Mouse (Mus musculus): Measurements from ENCODE around the gene Slc7a10.

Slc7a10 gene

GRCm38 (mm10) chr7:35171867-35172382 lies 14.3 kb upstream of the Slc7a10 start:
- DNase-seq (ENCODE audit: extremely low read depth, insufficient read length, low spot score), result peak; percentile 57

GRCm38 (mm10) chr7:35172519-35172918 lies 13.7 kb upstream of the Slc7a10 start:
- DNase-seq (ENCODE audit: extremely low read depth, insufficient read length, low spot score), result no peak

GRCm38 (mm10) chr7:35175533-35175932 lies 10.7 kb upstream of the Slc7a10 start:
- DNase-seq (ENCODE audit: extremely low read depth, insufficient read length, low spot score), result no peak

- DNase-seq (ENCODE audit: extremely low read depth, insufficient read length, low spot score), result peak; percentile 18
These were observed 9.5 kb upstream of the Slc7a10 start for GRCm38 (mm10) chr7:35176412-35177381.

- no peak for DNase-seq (ENCODE audit: extremely low read depth, insufficient read length, low spot score)
These were observed 1.1 kb upstream of the Slc7a10 start for GRCm38 (mm10) chr7:35184833-35185724.

GRCm38 (mm10) chr7:35189699-35190098 lies 3.5 kb downstream of the Slc7a10 start:
- no peak for DNase-seq (ENCODE audit: extremely low read depth, insufficient read length, low spot score)

GRCm38 (mm10) chr7:35191276-35191675 lies 5.1 kb downstream of the Slc7a10 start:
- no peak for DNase-seq (ENCODE audit: extremely low read depth, insufficient read length, low spot score)

GRCm38 (mm10) chr7:35197022-35197421 lies 10.8 kb downstream of the Slc7a10 start:
- DNase-seq (ENCODE audit: extremely low read depth, insufficient read length, low spot score), result no peak

GRCm38 (mm10) chr7:35198981-35199754 lies 13.0 kb downstream of the Slc7a10 start:
- no peak for DNase-seq (ENCODE audit: extremely low read depth, insufficient read length, low spot score)

GRCm38 (mm10) chr7:35199755-35200154 lies 13.6 kb downstream of the Slc7a10 start:
- no peak for DNase-seq (ENCODE audit: extremely low read depth, insufficient read length, low spot score)

GRCm38 (mm10) chr7:35211791-35212190 lies 25.6 kb downstream of the Slc7a10 start:
- DNase-seq (ENCODE audit: extremely low read depth, insufficient read length, low spot score), result no peak

GRCm38 (mm10) chr7:35214442-35215222 lies 28.4 kb downstream of the Slc7a10 start:
- no peak for DNase-seq (ENCODE audit: extremely low read depth, insufficient read length, low spot score)

GRCm38 (mm10) chr7:35215225-35215624 lies 29.0 kb downstream of the Slc7a10 start, which contains the start of gene Lrp3:
Lrp3 (minus strand) TSS chr7:35215498.
- DNase-seq (ENCODE audit: extremely low read depth, insufficient read length, low spot score), result no peak

- DNase-seq (ENCODE audit: extremely low read depth, insufficient read length, low spot score), result no peak
These were observed 29.5 kb downstream of the Slc7a10 start for GRCm38 (mm10) chr7:35215731-35216130.

GRCm38 (mm10) chr7:35220694-35221365 lies 34.6 kb downstream of the Slc7a10 start:
- no peak for DNase-seq (ENCODE audit: extremely low read depth, insufficient read length, low spot score)

GRCm38 (mm10) chr7:35230333-35230732 lies 44.1 kb downstream of the Slc7a10 start:
- DNase-seq (ENCODE audit: extremely low read depth, insufficient read length, low spot score), result no peak

GRCm38 (mm10) chr7:35232796-35233455 lies 46.7 kb downstream of the Slc7a10 start:
- no peak for DNase-seq (ENCODE audit: extremely low read depth, insufficient read length, low spot score)

- DNase-seq (ENCODE audit: extremely low read depth, insufficient read length, low spot score), result peak; percentile 21
These were observed 47.7 kb downstream of the Slc7a10 start for GRCm38 (mm10) chr7:35233861-35234260.
